Mouse (Mus musculus) kidney, adult 18-20 months (tissue): ENCODE measurements around the gene Stat5a.
A peak's percentile ranks its signal among the peaks of the same experiment; 100 is the strongest.

Experiments
- DNase-seq: peaks from one replicate; pipeline ENCODE4 v3.0.0; 2021

Gene Stat5a

DNA sequence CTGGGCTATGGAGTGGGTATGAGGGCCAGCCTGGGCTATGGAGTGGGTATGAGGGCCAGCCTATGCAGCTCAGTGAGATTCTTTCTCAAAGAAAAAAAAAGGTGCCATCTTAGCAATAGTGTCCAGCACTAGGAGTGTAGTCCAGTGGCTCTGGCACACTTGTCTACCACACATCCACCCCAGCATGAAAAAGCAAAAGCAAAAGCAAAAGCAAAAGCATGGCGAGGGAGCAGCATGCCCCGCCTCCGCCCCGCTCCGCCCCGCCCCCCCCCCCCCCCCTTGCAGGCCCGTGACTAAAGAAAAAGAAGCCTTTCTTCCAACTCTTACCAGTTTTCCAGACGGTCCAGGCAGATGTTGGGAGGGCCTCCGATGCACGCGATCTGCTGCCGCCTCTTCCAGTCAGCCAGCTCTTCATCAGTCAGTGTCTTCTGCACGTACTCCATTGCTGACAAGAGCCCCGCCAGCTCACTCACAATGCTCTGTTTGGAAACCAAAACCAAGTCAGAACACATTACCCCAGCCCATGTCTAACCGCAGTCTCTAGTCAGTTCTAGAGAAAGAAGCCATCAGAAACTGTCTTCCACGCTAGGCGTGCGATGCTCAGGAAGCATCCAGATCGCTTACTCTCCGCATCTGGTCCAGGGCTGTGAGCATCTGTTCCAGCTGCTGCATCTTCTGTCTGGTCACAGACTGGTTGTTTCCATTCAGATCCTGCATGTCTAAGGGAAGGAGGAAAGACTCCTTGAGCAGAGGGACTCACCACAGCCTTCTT, 45.6 kb downstream of the Stat5a start:
- no peak for DNase-seq

DNA sequence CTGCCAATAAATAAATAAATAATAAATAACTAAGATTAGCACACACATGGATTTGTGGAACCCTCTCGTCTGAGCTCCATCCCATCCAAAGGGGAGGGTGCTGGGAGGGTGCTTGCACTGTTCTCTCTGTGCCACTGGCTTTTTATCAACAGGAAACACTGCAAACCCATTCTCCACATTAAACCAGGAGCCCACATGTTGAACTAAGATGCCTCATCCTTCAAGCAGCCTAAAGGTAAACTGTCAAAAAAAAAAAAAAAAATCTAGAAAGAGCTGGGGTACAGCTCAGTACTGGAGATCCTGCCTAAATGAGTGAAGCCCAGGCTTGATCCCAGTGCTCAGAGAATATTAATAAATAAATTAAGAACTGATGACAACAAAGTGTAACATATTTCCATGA, 46.8 kb downstream of the Stat5a start:
- DNase-seq: no peak

DNA sequence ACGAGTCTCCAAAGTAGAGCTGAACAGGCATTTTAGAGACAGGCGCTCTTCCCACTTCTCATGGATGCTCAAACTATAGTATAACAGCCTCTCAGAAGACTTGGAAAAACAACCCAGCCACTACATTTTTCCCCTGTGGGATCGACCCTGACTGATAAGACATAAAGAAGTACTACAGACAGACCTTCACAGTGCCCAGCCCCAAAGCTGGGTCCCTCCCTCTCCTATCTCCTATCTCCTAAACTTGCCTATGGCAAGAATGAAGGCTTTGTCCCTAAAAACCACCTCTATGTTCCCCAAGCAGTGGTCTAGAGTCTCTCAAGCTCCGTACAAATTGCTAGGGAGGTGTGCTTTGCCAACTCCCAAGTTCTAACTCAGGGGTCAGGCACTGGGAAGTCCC, 47.7 kb downstream of the Stat5a start:
- no peak for DNase-seq

DNA sequence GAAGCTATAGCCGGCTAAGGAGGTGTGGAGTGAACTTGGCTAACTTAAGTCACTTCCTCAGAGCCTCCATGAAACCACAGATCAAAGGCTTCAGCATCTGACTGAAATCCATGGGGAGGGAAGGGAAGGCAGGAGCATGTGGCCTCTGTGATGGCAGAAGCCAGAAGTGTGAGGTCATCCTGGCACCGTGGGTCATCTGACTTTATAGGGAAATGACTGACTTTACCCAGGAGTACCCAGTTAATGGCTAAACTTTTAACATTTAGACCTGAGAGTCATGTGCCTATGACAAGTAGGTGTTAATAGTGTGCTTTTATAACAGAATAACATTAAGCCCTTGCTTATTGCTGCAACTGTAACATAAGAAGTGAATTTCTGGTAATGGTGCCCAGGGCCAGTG, 49.0 kb downstream of the Stat5a start:
- DNase-seq: peak; percentile 32

DNA sequence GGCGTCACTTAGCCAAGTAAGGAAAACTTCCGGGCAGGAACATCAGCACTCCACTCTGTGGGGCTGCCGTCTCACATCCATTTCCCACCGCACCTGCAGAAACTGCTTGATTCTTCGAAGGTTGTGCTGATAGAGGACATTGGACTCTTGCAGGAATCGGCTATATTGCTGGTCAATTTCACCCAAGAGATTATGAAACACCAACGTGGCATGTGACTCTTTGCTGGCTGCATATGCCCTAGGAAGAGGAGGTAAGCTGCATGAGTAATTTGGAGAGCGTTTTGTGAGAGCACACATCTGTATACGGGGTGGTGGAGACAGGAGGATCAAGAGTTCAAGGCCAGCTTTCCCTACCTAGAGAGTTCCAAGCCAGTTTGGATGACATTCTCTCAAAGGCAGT, 49.4 kb downstream of the Stat5a start:
- no peak for DNase-seq

DNA sequence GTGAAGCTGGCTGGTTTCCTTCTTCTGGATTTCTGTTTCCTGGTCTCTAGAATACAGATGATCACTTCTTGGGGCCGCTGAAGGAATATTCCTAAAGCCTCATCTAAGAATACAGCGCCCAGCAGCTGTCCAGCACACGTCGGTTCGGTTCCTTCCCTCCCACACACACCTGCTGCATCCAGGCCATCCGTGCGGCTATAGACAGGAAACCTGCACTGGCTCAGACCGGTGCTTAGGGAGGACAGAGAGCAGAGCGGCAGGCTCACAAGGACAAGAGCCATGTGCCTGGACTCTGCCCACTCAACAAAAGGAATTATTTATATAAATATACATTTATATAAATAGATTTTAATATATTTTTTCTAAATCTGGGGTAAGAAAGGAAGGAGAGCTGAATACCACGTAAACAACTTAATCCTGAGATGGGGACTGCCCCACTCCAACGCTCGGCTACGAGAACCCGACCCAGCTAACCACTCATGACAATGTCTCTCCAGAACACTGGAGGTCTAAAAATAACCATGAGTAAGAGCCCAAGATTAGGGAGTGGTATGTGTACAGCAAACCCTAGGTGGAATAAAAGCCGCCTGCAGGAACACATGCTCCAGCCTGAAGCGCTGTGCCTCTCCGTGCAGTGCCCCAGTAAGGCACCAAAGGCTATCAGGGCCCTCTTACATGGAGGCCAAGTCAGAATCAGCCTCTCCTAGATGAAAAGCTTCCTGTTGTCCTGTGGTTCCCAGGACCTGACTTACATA, 53.4 kb downstream of the Stat5a start:
- no peak for DNase-seq

DNA sequence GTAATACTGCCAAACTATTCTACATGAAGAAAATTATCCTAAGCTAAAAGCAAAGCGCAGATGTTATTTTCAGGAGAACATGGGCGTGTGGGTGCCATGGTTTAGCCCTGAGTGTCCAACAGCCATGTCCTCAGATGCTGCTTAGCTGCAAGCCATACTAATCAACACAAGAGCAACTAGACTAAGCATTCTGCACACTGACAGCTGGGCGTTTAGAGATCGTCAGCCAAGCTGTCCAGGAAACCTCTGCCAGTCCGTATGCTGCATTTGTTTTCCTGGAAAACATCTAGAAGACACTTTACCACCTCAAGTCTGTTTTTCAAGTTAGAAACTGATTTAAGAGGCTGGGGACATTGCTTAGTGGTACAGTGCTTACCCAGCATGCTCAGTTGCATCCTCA, 55.3 kb downstream of the Stat5a start:
- DNase-seq: no peak

DNA sequence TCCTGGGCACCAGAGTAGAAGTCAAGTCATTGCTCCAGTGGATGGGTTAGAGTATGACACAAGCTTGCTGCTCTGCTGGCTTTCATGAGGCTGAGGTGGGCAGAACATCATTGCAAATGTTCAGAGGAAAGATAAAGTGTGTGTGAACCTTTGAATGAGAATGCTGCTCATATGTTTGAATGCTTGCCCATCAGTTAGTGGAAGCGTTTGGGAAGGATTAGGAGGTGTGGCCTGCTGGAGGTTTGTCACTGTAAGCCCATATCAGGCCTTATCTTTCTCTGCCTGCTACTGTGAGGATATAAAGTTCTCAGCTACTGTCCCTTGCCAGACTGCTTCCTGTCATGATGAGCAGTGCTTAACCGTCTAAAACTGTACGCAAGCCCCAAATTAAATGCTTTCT, 55.9 kb downstream of the Stat5a start:
- DNase-seq: no peak

DNA sequence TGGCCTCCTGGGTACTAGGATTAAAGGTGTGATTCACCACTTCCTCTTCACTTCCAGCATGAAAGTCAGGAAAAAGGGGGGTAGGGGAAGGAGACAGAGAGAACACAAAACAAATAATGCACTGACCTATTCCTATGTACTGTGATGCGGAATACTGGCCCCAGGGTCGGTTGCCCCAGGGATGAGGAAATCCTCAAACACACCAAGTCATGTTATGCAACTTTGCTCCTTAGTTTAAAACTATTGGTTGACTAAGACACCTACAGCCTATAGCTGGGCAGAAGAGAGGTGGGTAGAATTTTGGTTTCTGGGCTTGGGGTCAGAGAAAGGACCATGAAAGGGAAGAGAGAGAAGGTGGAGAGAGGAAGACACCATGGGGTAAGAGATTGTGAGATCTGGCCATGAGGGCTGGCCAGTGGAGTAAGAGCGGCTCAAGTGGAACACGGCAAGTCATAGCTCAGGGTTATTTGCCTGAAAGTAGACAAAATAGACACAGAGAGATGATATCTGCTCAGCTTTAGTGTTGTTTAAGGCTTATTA, 57.4 kb downstream of the Stat5a start:
- no peak for DNase-seq

DNA sequence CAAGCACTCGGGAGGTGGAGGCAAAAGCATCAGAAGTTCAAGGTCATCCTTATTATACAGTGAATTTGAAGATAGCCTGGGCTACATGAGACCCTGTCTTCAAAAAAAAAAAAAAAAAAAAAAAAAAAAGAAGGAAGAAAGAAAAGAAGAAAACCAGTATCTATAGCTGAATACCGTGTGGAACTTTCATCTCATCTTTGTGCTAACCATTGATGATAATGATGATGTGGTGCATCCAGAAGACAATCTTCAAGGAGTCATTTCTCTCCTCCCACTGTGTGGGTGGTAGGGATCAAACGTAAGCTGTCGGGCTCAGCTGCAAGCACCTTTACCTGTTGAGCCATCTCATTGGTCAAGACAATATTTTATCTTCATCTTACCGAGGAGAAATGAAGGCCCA, 58.9 kb downstream of the Stat5a start:
- DNase-seq: no peak

DNA sequence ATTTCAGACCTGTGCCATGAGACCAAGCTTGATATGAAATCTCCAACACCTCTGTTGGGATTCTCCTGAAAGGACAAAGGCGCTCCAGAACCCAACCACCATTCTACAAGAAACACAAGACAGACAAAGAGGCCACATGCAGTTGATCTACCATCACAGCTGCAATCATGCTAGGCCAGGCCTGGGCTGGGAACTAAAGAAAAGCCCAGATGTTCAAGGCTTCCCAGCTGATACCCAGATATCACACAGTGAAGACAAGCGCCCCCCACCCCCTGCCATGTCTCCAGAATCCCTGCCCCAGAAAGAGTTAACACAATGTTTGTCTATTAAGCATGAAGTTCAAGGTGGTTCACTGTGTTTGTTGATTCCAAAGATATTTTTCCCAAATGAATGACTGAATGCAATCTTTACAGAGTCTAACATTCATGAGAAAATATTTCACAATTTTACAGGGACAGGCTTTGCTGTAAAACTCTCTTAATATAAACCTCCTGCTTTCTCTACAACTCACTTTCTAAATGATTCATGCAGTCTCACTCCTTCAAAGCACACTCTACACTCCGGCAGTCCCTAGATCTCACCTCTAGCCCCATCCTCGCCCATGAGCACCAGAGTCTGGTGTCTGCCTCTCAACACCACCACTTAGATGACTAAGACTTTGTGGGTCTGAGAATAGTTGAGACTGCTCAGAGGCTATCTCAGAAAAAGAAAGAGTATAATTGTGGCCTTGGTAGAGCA, 61.9 kb downstream of the Stat5a start:
- no peak for DNase-seq

DNA sequence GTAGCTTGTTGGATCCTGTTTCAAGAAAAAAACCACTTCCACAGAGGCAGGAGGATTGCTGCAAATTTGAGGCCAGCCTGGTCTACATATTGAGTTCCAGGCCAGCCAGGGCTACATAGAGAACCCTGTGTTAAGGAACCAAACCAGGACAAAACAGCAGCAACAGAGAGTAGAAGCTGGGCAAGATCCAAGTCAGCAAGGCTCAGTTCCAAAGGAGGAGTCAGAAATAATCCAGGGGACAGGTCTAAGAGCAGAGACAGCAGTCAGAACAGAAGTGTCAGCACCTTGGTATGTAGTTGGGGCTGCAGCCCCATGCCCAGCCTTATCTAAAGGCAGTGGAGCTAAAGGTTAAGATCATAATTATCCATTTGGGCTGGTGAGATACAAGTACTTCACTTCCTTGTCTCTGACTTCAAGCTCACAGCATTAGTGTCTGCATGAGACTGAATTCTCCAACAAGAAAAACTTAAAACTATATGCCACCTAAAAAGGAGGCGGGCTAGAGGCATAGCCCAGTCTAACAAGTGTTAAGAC, 65.3 kb downstream of the Stat5a start:
- no peak for DNase-seq

DNA sequence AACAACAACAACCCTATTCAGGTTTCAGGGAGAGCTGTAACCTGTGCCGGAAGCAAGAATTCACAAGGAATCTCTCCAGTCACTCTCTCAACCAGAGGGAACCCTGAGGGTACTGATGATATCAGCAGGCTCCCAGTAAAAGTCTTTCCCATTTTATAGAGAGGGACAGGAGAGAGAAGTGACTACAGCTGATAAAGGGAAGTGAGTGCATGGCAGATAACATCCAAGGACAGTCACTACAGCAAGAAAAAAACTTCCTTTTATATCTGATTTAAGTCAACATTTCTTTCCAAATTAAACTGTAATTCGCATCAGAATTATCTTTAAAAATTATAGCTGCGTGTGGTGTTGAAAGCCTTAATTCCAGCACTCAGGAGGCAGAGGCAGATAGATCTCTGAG, 68.2 kb downstream of the Stat5a start:
- DNase-seq: no peak

DNA sequence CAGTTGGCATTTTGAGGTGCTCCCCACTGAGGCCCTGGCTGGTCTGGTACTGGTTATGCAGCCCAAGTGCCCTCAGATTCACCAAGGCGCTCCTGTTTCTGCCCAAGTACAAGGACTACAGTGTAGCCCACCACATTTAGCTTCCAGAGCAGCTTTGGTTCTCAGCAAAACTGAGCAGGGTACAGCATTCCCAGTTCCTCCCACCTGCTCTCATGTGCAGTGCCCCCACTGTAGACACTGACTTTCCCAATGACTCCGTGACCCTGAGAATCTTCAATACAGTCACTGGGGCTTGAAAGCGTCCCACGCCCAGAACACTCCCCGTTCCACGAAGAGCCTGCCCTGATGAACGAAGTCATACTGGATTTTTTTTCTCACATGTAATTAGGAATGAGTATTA, 71.5 kb downstream of the Stat5a start:
- no peak for DNase-seq

DNA sequence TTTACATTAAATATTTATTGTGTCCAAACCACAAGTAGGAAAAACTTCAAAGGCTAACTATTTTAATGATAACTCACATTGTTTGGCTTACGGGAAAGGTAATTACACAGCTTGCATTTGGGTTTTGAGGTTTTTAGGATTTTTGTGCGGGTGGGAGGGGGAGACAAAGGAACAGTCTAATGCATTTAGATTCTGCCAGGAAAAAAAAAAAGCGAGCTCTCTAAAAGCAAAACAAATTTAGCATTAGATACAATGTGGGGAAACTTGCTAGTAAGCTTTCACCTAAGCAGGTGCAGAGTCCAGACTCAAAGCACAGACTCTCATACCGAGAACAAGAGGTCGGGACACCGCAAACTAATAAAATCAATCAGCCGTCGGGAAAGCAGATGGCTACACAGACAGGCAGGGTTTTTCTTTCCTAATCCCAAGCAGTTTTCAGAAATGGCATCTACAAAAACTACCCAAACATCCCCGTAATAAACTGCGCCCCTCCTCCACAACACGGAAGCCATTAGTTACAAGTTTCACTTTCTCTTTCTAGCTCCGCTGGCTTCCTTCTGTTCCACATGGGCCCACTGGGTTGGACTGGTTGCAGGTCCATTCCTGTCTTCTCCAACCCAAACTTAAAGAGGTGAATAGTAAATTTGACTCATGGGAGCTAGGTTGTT, 72.2 kb downstream of the Stat5a start:
- peak; percentile 72 for DNase-seq
